In genomic region chr10:119692284-119692890, GRCm38 (mm10) we compare ENCODE assay signal across 8 mouse cellular contexts.
DNase-seq lines count a peak whose midpoint lies in the region; ATAC-seq and TF ChIP-seq lines count a peak whose summit lies in the region.

No protein-coding gene starts in this region.

- H3K27me3 ChIP-seq in heart, embryonic 12.5 days (replicated peaks): no peaks in the 10 kb centered on the region
- H3K27me3 ChIP-seq in forebrain, embryonic 11.5 days (ENCODE audit: control insufficient read depth, insufficient read depth, low read length): no peaks in the 10 kb centered on the region
- H3K27me3 ChIP-seq in limb, embryonic 10.5 days (ENCODE audit: low read depth, poor library complexity, severe bottlenecking): peaks cover 25% of the 10 kb centered on the region

- H3K27ac ChIP-seq in heart, embryonic 12.5 days (ENCODE audit: poor library complexity, severe bottlenecking): no peak overlapping the region
- H3K27ac ChIP-seq in forebrain, embryonic 11.5 days (ENCODE audit: low read depth, low read length): peak overlapping the region; percentile 88; the same call in 1 of the 2 replicates
- 0 out of 2 replicates have a peak overlapping the region, but pooled peaks have one; percentile 44 for H3K27ac ChIP-seq in limb, embryonic 10.5 days
- peak overlapping the region; percentile 76 for H3K27ac ChIP-seq in olfactory bulb, adult 2 months (ENCODE audit: insufficient read depth, low read depth, low read length)

- WGBS in heart, embryonic 12.5 days: 4% methylated on average over 26 of the region's 26 CpGs
- 2% methylated on average over 26 of the region's 26 CpGs for WGBS in forebrain, embryonic 11.5 days
- 4% methylated on average over 26 of the region's 26 CpGs for WGBS in limb, embryonic 10.5 days
- under 1% methylated on average over 26 of the region's 26 CpGs for WGBS in olfactory bulb, adult 2 months

- H3K9me3 ChIP-seq in heart, embryonic 12.5 days (replicated peaks): no peaks in the 10 kb centered on the region
- H3K9me3 ChIP-seq in forebrain, embryonic 11.5 days (ENCODE audit: control insufficient read depth, low read length): no peaks in the 10 kb centered on the region
- no peaks in the 10 kb centered on the region for H3K9me3 ChIP-seq in limb, embryonic 10.5 days (replicated peaks)

- TF ChIP-seq POLR2A in olfactory bulb, adult 2 months (IDR thresholded peaks at IDR 0.05; ENCODE audit: insufficient read depth, low read depth, low read length): no peak

- 0 out of 2 replicates have a peak overlapping the region, but pooled peaks have one; percentile 33 for H3K9ac ChIP-seq in heart, embryonic 12.5 days
- peak overlapping the region; percentile 58 for H3K9ac ChIP-seq in forebrain, embryonic 11.5 days (ENCODE audit: low read length)

- H3K4me3 ChIP-seq in heart, embryonic 12.5 days: peak overlapping the region; percentile 40
- peak overlapping the region; percentile 42 for H3K4me3 ChIP-seq in forebrain, embryonic 11.5 days (ENCODE audit: low read depth, low read length)
- peak overlapping the region; percentile 51 for H3K4me3 ChIP-seq in limb, embryonic 10.5 days
- peak overlapping the region; percentile 63 for H3K4me3 ChIP-seq in olfactory bulb, adult 2 months (ENCODE audit: insufficient read depth, low read depth, low read length)

- no peak for TF ChIP-seq CTCF in olfactory bulb, adult 2 months (IDR thresholded peaks at IDR 0.05; ENCODE audit: insufficient read depth, low read depth, low read length)

- no peak for ATAC-seq in heart, embryonic 12.5 days (ENCODE audit: insufficient number of reproducible peaks, low FRiP score)
- ATAC-seq in forebrain, embryonic 11.5 days (replicated peaks; ENCODE audit: low FRiP score): peak; percentile 65
- ATAC-seq in monocyte, adult 5-6 weeks (replicated peaks; ENCODE audit: insufficient number of reproducible peaks, low FRiP score, low TSS enrichment, poor library complexity, severe bottlenecking): no peak

- no peak for DNase-seq in heart, postnatal 4 days
- peak; percentile 56 for DNase-seq in Muller cell, postnatal 12 days (ENCODE audit: inconsistent ontology term)
- peak; percentile 74 for DNase-seq in forebrain, embryonic 11.5 days (ENCODE audit: low spot score)
- DNase-seq in limb, embryonic 10.5 days (ENCODE audit: low spot score): peak; percentile 51
- DNase-seq in spleen, adult 18-20 months: no peak

- H3K36me3 ChIP-seq in heart, embryonic 12.5 days: no peaks in the 10 kb centered on the region
- no peaks in the 10 kb centered on the region for H3K36me3 ChIP-seq in forebrain, embryonic 11.5 days (ENCODE audit: control insufficient read depth, insufficient read depth, low read length)
- no peaks in the 10 kb centered on the region for H3K36me3 ChIP-seq in limb, embryonic 10.5 days

- H3K4me1 ChIP-seq in heart, embryonic 12.5 days (replicated peaks): peaks cover 12% of the 10 kb centered on the region; the same call in 1 of the 2 replicates
- H3K4me1 ChIP-seq in forebrain, embryonic 11.5 days (replicated peaks; ENCODE audit: control insufficient read depth, insufficient read depth, low read length): 0 out of 2 replicates have a peak, but pooled peaks cover 10% of the 10 kb centered on the region
- H3K4me1 ChIP-seq in limb, embryonic 10.5 days: peaks cover 34% of the 10 kb centered on the region
- peaks cover 3% of the 10 kb centered on the region for H3K4me1 ChIP-seq in olfactory bulb, adult 2 months (ENCODE audit: control insufficient read depth, insufficient read depth, low read length)

- peak overlapping the region; percentile 87 for H3K4me2 ChIP-seq in heart, embryonic 12.5 days
- peak overlapping the region; percentile 79 for H3K4me2 ChIP-seq in forebrain, embryonic 11.5 days (ENCODE audit: low read depth, low read length, severe bottlenecking)

Comparison
In these comparisons a context has a peak if more than half of its experiments do, and no peak if none do; other contexts are left out.
1. DNase-seq: peak in Muller cell, postnatal 12 days (single experiment), forebrain, embryonic 11.5 days (single experiment) and limb, embryonic 10.5 days (single experiment); none in heart, postnatal 4 days (single experiment) and spleen, adult 18-20 months (0 of 2).
2. Peak in every context shown above with its lines, with median percentiles within 50 percentile points of each other: H3K4me3 ChIP-seq.